Mouse (Mus musculus): ENCODE measurements at regions not wholly inside any gene's neighbourhood (a gene's known extent, or its start where the extent isn't known, plus 50 kb on each side); places are given as distances from the start of the nearest gene placed in this dataset.

DNA sequence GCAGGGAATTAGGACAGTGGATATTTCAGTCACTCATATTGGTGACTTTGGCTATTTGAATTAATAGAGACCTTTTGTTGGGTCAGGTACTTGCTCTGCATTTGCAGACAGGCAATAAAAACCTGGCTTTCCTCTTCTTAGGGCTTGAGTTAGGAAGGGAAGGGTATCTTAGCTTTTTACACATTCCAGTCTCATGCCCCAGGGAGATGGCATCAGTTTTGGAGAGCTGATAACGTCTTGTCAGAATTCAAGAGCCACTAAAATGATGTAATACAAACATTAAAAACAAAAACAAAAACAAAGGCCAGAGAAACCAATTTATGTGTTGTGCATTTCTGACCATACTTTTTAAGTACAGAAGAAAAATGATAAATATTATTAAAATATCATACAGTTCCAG is 214.3 kb downstream of the Ktn1 start:
- peak; percentile 26 for DNase-seq

DNA sequence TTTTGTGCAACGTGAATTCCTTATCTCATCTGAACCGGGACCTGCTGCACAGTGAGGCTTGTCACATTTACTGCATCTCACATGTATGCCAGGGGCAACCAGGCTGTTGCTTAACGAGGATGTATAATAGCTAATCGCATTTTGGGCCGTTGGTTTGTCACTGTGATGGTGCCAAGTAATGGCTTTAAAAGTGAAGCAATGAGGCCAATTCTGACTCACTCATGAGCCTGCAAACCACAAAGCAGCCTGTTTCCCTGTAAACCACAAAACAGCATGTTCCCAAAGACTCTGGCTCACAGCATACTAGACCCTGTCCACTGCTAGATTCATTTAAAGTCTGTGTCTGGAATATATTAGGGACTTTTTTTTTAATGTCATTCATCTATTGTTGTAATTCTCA is 214.8 kb downstream of the Ktn1 start:
- DNase-seq = no peak

DNA sequence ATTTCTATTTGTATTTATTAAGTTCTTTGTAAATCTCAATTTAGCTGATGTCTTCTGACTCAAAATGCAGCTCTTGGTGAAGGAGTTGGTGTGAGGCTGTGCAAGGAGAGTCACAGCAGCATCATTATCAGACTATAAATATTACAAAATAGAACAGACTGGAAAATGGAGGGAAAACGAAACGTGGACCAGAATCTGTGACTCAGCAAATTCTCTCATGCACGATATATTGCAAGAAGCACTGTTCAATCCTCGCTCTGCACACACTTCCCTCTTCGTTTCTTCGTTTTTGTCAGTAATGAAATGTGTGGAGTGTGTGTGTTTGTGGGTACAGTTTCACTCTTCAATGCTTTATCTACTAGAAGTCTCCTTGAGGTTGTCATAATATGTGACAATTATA is 215.5 kb downstream of the Ktn1 start:
- no peak for DNase-seq

DNA sequence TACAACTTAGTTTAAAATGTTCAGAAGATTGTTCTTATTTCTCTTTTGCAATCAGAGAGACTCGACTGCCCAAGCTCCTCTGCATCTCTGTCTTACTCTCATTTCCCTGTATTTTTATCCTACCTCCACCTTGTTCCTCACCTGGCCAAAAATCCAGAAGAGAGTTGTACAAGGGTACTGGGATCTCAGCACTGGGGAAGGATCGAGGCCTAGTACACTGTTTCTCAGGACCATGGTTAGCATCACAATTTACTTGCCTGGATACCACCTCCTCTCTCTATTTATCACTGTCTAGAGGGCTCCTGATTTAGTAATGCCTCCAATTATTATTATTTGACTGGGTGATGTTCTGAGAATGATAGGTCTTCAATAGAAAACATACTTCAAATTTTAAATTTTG is 218.8 kb downstream of the Ktn1 start:
- no peak for DNase-seq

DNA sequence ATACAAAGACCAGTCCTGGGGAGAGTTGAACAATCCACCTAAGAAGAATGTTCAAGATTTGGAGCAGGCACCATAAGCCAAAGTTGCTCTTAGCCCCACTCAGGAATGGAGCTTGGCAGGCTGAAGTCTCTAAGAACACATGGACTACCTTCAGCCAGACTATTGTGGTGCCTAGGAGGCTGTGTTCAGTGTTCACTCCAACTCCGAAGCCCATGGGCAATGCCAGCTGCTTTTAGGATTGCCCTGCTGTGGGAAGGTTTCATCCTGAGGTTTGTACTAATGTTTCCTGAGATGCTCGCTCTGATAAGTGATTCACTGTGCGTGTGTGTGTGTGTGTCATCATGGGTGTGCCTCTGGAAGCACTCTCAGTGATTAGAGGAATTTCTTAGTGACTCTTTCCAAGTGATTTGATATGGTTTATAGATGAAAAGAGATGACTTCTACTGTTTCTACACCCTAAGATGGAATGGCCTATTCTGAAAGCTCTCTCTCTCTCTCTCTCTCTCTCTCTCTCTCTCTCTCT is 220.1 kb downstream of the Ktn1 start:
- DNase-seq = no peak

DNA sequence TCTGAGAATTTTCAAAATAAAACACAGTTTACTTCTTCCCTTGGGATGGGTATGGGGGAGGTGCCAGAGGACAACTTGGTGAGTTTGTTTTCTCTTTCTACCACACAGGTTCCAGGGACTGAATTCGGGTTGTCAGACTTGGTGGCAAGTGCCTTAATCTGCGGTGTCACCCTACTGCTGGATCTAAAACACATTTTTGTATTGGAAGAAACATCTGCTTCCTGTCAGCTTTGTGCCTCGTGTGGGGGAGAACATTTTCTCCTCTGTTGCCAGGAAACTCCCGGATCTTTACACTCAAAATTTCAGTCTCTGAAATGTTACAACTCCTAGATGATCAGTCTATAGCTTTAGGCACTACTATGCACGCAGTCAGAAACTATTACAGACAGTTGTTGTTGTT is 228.3 kb downstream of the Ktn1 start:
- no peak for DNase-seq

DNA sequence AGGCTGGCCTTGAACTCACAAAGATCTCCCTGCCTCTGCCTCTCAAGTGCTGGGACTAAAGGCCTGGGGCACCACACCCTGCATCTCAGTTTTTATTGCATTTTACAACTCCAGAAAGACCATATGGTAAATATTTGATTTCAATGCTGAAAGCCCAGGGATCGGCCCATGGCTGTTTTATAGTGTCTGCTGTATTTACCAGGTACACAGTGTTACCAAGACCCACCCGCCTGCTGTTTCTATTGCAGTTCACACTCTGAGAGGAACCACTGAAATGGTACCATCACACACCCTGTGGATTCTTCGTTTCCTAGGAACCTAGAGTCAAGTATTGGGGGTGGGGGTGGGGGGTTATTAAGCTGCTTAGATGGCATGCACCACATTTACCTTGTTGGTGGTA is 228.9 kb downstream of the Ktn1 start:
- DNase-seq = no peak

DNA sequence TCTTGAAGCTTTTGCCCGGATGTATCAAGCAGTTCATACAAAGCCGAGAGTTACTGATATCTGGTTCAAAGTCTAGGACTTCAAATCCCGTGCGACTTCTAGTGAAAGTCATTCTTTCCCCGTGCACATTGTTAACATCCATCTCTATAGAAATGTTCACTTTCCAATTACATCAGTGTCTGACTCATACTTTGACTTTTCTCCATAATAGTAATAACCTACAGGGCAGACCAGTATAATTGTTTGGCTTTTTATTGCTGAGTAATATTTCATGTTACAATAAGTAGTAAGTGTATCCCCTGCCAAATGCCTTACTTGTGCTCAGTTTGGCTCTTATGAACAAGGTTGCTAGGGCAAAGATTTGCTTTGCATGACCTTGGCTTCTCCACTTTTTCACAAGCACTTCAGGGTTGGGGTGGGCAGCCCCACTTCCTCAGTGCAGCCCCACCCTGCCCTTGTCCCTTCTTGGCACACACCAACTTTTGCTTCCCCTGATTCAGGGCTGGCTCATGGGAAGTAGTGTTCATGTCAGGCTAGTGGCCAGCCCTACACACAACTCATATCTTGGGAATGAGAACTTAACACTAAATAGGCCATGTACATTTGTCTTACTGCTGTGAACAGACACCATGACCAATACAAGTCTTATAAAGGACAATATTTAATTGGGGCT is 229.7 kb downstream of the Ktn1 start:
- DNase-seq = no peak

DNA sequence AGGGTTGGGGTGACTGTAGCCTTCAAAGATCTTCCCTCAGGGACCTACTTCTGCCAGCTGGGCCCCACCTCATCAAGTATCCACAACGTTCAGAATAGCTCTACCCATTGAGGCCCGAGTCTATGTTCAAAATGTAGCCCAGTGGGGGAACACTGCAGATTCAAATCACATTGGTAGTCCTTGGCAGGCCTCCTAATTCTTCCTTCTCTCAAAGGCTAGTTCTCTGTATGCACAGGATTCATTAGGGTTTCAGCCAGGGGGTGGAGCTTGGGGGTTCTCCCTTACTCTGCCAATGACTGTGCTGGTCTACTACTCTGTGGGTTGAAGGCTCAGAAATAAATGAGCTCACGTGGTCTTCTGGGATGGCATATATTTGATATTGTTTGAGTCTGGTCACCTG is 235.3 kb upstream of the Peli2 start:
- DNase-seq = no peak

DNA sequence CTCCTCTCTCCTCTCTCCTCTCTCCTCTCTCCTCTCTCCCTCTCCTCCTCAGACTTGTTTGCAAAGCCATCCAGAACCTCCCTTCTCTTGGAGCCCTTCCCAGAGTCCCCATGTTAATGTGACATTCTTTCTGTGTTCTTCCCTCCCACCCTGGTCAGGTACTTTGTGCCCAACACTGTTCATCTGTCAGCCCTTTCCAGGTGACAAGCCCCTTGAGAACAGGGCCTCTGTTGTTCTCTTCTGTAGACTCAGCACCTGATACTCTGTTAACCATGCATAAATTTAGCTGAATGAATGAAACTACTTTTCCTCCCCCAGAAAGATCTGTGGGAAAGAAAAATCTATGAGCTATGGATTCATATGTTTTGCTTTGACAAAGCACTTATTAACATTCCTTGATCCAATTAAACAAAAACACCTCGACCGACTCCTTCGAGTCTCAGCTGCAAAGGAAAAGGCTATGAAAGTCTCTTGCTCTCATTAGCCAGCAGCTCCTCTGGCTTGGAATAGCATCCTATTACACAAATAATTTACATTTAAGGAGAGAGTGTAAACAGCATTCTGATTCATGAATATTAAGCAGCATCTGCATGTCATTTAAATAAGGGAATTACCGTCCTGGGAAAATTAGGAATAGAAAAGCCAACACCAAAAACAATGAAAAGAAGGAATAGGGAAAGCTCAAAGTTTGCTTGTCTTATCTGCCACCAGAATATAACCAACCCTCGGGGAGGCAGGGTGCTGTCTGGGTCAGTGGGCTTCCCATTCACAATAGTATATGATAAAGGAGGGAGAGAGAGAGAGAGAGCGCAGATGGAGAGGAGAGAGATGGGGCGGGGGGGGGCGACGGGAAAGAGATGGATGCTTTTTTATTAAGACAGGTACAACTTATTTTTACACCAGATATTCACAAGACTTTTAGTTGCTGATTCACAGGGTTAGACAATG is 230.1 kb upstream of the Peli2 start:
- DNase-seq = no peak

DNA sequence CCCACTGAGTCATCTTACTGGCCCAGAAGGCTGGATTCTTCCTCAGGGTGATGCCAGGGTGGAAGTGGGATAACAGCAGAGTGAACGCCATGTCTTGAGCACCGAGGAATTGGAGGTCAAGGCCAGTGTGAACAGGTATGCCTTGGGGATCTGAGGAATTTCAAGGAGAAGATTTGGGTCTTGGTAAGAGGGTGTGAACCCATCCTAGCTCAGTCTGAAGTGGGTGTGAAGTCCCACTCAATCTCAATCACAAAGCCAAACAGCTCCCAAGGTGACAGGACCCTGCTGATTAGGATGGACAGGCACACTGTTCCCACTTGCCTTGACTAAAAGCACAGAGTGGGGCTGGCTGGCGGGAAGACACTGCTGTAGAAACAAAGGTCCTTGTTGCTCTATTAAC is 224.0 kb upstream of the Peli2 start:
- no peak for DNase-seq

DNA sequence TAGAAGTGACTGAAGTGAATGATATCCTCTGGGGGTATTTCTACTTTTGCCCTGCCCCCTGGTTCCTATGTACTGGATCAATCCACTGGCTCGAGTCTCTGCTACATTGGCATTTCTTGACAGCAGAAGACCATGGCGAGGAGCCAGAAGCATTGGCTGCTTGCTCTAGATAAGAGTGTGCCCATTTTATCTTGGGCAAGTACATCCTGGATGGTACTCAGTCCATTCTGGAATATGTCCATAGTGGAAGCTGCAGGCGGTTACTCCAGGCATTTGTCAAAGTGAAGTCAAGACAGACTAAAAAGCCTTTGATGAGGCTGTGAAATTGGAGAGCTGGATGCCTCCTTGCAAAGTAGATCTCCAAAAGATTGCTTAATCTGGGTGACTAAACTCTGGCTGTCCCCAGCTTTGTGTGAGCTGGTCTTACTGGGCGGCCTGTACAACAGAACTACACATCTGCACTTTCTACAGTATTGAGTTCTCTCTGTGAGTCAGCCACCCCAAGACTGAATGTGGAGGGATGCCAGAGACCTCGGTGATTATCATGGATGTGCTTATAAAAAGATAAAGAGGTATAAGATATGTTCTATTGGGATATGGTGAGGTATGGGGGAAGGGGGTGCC is 222.6 kb upstream of the Peli2 start:
- no peak for DNase-seq

DNA sequence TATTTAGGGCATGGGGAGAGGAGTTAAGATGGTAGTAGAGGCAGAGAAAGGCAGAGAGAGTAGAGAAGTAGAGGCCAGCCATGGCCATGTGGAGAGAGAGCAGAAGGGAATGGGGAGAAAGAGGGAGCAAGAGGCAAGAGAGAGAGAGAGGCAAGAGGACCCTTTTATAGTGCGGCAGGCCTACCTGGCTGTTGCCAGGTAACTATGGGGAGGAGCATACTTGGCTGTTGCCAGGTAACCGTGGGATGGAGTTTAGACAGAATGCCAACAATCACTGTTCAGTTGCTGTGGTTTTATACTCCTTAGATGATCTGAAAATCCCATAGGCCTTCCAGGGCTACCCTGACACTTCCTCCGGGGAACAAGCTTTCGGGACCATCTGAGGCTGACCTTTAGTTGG is 222.0 kb upstream of the Peli2 start:
- no peak for DNase-seq

DNA sequence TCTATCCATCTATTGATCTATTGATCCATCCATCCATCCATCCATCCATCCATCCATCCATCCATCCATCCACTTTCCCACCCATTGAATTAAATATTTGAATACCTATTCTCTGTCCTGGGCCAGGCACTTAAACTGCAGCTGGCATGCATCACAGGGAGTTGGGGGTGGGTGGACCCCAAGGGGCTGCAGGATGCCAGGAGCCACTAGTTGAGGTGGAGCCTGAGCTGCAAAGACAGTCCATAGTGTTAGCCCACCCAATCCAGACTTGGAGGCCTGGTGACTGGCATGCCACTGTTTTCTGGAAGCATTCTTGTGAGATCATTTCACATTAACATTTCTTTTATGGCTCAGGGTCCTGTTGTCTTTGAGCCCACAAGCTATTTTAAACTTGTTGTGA is 215.3 kb upstream of the Peli2 start:
- DNase-seq = no peak

DNA sequence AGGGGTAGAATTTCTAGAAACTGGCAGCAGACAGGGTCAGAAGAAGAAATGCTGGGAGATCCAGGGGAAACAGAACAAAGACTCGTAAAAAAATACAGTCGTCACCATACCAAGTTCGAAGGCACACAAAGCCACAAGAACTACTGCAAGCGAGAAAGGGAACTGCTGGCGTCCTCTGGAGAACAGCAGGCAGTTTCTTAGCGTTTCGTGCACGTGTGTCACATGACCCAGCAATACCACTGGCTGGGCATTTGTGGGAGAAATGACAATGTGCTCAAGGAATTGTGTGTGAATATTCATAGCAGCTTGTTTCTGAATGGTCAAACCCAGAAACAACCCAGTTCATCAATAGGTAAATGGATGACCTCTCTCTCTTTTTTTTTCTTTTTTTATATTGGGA is 211.5 kb upstream of the Peli2 start:
- DNase-seq = no peak

DNA sequence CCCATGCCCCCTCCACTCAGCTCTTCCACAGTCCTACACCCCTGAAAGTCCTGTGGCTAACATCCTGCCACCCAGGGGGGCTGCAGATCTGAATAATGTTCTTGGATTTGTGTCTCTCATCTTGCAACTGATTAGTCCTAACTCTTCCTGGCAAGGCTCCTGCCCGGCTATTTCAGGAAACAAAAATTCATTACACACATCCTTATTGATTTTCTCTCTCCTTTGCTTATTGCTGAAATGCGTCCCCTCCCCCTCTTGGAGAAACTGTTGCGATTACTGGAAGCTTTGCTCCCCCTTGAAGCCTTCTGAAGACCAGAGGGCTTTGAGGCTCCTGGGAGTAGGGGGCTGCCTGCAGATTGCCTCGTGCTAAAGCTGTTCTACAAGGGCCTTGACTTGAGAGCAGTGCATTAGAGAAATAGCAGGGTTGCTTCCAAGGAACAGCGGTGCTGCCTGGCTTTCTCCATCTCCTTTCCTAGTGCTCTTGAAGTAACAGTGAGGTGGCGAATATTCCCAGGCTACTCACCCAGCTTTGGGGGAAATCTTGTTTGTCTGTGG is 209.8 kb upstream of the Peli2 start:
- DNase-seq = no peak

DNA sequence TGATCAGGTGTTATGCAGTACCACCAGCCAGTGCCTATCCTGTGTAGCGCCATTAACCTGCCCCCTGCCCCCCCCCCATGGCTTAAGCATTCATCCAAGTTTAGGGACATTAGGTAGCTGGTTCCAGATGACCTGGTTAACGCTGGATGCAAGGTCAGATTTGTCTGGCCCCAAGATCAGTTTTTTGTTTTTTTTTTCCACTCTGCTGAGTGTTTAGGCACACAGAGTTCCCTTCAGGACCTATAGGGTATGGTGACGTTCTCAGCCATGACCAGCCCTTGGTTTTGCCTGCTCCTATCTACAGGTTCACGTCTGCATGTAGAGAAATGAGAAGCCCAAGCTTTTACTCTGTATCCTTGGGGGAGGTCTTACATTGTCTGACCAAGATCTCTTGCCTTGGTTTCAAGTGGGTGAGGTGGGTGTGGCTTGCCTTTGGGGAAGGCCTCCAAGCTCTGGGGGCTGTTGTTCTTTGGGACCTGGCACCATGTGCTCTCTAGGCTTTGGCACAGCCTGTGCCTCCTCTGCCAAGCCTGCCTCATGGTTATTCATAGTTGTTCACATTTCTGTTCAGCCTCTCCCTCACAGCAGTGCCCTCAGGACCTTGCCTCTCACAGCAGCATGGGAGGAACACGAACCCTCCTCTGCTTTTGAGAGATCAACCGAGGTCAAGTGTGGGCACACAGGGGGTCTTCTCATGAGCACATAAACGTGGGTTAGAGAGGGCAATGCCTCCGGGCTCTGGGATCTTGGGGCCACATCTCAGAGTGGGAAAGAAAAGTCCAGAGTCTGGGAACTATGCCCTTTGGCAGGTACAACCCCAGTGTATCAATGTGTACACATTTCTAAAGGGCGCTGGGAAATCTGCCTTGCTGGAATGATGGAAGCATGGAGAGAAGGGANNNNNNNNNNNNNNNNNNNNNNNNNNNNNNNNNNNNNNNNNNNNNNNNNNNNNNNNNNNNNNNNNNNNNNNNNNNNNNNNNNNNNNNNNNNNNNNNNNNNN is 208.8 kb upstream of the Peli2 start:
- no peak for DNase-seq

DNA sequence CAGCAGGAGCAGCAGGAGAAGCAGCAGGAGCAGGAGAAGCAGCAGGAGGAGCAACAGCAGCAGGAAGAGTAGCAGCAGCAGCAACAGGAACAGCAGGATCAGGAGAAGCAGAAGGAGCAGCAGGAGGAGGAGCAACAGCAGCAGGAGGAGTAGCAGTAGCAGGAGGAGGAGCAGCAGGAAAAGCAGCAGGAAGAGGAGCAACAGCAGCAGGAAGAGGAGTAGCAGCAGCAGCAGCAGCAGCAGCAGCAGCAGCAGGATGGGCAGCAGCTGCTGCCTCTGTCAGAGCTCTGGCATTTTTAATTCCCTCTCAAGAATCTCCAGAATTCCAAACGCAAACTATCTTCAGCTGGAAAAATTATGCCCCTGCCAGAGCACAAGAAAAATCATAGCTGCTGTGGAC is 205.0 kb upstream of the Peli2 start:
- no peak for DNase-seq

DNA sequence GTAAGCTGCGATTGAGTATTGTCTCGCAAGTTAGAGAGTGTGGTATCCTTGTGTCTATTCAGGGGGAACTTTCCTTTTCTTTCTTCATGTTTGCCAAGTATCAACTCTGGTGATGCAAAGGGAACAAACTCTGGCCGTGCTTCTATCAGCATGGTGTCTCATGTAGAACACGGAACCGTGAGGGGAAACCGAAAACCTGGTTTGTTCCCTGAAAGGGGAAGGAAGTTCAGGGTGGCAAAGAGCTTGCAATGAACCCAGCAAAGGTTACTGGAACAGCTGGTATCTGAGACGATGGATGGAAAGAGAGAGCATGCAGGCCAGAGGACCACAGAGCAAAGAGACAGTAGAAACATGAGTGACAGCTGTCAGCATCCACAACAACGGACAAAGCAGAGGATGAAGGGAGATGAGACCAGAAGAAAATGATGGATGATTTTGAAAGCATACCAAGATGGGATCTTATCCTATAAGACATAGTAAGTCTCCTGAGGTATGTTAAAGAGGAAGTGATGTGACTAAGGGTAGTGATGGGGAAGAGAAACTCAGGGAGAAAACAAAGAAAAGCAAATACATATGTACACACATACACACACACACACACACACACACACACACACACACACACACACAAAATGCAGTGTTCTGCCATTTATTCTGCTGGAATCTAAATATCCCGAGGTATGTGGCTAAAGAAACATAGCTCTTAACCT is 199.8 kb upstream of the Peli2 start:
- no peak for DNase-seq

DNA sequence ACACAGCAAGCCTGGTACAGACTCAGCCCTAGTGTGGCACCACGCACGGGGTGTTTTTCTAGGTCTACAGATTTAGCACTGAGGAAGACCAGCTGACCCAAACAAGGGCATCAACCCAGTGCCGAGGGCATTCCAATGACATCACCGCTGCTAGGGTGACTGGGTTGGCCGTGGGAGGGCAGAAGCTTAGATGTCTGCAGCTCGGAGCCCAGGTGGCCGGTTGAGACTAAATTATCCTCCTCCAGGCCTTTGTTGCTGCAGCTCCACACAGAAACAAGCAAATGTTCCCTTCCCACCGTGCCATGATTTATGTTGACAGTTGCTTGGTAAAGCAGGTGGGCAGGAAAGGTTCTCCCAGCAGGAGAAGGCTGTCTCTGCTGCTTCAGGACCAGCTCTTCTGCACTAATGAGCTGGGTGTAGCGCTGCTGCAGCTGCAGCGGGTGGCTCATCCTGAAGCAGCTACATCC is 198.8 kb upstream of the Peli2 start:
- peak; percentile 45 for DNase-seq

DNA sequence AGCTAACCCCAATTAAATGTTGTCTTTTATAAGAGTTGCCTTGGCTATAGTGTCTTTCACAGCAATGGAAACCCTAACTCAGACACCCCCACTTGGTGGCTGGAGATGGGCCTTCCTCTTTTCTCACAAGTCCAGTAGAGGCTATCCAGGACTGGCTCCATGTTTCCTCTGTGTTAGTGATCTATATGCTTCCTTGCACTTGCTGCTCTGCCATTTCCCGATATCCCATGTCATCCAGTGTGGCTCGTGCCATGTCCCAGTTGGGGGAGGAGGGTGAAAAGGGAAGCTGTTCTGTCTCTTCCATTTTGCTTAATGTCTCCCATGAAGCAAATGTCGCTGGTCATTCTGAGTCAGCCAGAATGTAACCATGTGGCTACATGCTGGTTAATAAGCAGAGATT is 194.2 kb upstream of the Peli2 start:
- DNase-seq = no peak

Data from heart, postnatal 4 days (tissue).